Mouse (Mus musculus): ENCODE data around the gene Lhfpl2.
A peak's percentile ranks its signal among the peaks of the same experiment; 100 is the strongest.

The Lhfpl2 gene

GRCm38 (mm10) chr13:94212716-94213115 lies 155.1 kb downstream of the Lhfpl2 start:
- peak; percentile 39 for DNase-seq (ENCODE audit: low read depth)

DNA sequence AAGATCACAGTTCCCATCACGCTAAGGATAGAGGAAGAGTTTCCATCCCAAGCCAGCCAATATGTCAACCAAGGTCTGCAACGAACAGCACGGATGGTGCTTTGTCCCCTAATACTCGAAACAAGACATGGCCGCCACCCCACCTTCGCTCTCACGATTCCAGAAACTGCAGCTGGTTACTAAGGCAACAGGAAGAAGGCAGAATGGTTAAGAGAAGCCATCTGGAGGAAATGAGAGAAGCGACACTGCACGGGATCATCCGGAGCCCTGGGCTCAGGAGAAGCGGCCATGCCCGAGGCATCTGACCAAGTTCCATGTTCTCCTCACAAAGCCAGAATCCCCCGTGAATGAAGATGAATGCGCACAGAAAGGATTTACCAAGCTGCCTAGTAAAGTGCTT lies 166.0 kb downstream of the Lhfpl2 start:
- DNase-seq (ENCODE audit: low read depth): no peak

- no peak for DNase-seq (ENCODE audit: low read depth)
Measured at GRCm38 (mm10) chr13:94224717-94225705, 167.4 kb downstream of the Lhfpl2 start.

GRCm38 (mm10) chr13:94231871-94232270 lies 174.3 kb downstream of the Lhfpl2 start:
- DNase-seq (ENCODE audit: low read depth): no peak

DNA sequence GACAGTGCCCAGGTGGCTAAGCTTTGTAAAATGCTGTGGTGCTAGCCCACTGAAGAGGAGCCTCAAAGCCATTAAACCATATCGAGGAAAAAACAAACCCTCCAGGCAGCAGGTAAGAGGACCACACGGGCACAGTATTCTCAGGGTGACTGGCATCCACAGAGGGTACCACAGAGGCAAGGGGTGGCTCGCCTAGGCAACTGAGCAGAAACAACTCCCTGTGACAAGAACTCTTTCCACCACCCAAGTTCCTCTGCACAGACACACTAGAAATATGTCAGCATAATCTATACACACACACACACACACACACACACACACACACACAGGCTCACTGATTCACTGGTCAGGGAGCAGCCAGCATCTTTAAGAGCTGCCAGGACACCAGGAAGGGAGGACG lies 181.9 kb downstream of the Lhfpl2 start:
- no peak for DNase-seq (ENCODE audit: low read depth)

DNA sequence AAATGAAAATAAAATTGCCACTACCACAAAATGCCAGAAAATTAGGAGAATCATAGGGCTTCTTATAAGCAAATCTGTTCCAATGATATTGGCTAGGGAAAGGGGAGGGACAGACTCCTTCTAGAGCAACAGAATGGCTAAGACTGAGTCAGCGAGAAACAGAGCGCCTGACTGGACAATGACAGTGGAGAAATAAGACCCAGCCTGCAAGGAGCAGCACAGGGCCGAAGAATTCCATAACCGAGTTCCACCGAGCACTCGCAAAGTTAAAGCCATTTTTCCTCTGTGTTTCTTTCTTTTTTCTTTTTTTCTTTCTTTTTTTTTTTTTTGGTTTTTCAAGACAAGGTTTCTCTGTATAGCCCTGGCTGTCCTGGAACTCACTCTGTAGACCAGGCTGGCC lies 182.5 kb downstream of the Lhfpl2 start:
- no peak for DNase-seq (ENCODE audit: low read depth)

GRCm38 (mm10) chr13:94240873-94241272 lies 183.3 kb downstream of the Lhfpl2 start:
- no peak for DNase-seq (ENCODE audit: low read depth)

- no peak for DNase-seq (ENCODE audit: low read depth)
Measured at GRCm38 (mm10) chr13:94241892-94242524, 184.4 kb downstream of the Lhfpl2 start.

- no peak for DNase-seq (ENCODE audit: low read depth)
Measured at GRCm38 (mm10) chr13:94242897-94243296, 185.3 kb downstream of the Lhfpl2 start.

Data from 416B (cell line).